Mouse (Mus musculus) cortical plate, adult 2 months (tissue): ENCODE results near the gene Etfa.

ENCODE experiments used
- CTCF ChIP-seq: fragments of 200-500 bp; IDR thresholded peaks from 2 replicates; pipeline ENCODE4 v1.5.1; 2011; ENCODE audit warnings: mild to moderate bottlenecking, control low read depth, low read length; ENCODE audit not compliant: insufficient read depth; ENCODE audit errors: extremely low read depth
- POLR2A ChIP-seq: fragments of 200-500 bp; IDR thresholded peaks from 2 replicates; pipeline ENCODE4 v1.6.1; 2011; ENCODE audit warnings: mild to moderate bottlenecking, low read length, control low read depth; ENCODE audit not compliant: insufficient read depth; ENCODE audit errors: extremely low read depth

- no peak for TF ChIP-seq POLR2A
- TF ChIP-seq CTCF: no peak
Observed at GRCm38 (mm10) chr9:55538377-55538776, 26.3 kb upstream of the Etfa start, which contains the start of gene Isl2.
